Mouse (Mus musculus) cerebellum, adult 11 months (tissue): ENCODE results near the gene Zfp69.

Experiments used
- DNase-seq: peaks from one replicate; pipeline ENCODE4 v3.0.0; 2022

Zfp69 gene

DNA sequence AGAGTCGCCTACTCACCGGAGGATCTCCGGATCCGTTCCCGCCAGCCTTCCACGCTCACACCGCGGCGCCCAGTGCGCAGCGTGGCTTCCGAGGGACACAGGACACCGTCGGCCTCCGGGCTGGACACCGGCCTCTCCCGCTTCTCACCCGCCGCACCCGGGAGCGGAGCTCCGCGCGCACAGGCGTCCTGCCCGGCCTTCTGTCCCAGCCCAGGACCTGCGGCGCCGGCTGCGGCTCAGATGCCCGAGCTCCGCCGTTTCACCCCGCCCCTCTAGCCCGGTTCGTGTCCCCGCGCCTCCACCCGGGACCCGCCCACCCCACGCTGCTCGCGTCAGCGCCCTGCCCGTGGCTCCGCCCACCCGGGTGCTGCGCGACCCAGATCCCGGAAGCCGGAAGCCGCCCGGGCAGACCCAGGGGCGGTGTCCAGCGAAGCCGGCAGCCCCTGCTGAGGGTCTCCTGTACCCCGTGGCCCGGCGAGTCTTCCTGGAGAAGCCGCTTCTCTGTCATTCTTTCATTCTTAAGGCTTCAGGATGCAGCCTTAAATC is at the start of gene Zfp69:
Gene Zfp69 (minus strand): TSS at position 272 of the 546 bp plus-strand sequence.
- peak; percentile 86 for DNase-seq

GRCm38 (mm10) chr4:121001042-121001441 is 49.5 kb upstream of the Zfp69 start:
- no peak for DNase-seq

DNA sequence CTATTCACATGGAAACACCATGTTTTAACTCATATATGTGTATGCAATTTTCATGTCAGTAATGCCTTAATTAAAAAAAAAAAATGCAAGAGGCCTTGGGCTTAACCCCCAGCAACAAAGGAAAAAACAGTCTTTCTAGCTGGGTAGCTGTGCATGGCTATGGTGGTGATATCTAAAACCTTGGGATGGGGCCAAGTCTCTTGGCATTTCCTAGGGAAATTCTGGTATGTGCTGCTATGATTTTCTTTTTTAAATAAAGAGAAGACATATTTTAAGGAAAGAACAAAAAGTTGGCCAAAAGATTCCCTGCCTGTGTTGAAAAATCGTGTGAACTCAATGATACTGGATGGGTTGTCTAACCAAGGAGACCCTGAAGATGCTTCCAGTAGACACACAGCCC is 44.4 kb upstream of the Zfp69 start:
- DNase-seq = no peak

DNA sequence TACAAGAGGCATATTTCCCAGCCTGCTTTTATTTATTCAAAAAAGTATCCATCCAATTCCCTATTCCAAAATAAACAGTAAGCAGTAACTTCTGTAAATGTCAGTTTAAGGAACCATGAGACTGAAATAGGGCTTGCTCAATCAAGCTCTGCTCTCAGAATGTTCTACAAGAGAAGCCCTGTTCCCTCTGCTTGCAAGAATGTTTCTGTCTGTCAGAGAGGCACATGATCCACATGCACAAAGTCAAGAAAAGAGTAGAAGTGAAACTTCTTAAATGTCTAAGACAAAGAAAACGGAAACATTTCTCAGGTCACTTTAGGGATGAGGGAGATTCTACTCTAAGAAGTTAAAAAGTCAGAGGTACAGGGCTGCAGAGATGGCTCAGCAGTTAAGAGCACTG is 41.5 kb upstream of the Zfp69 start:
- DNase-seq = no peak

DNA sequence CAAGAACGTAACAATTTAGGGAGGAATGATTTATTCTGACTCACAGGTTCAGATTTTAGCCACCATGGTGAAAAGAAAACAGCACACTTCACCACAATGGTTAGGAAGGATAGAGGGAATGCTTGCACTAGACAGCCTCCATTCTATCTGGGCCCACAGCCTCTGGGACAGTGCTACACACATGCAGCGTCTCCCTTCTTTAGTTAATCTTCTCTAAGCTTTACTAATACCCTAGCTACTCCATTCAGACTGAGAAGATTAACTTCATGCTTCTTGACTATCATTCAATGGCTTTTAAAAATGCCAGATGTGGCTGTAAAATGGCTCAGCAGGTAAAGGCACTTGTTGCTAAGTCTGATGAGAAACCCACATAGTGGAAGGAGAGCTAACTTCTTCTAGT is 40.8 kb upstream of the Zfp69 start:
- no peak for DNase-seq

- DNase-seq = no peak
Measured at GRCm38 (mm10) chr4:120987319-120987718, 35.8 kb upstream of the Zfp69 start.

- peak; percentile 40 for DNase-seq
Measured at GRCm38 (mm10) chr4:120986446-120986845, 34.9 kb upstream of the Zfp69 start.

- no peak for DNase-seq
Measured at GRCm38 (mm10) chr4:120978221-120978620, 26.7 kb upstream of the Zfp69 start.

DNA sequence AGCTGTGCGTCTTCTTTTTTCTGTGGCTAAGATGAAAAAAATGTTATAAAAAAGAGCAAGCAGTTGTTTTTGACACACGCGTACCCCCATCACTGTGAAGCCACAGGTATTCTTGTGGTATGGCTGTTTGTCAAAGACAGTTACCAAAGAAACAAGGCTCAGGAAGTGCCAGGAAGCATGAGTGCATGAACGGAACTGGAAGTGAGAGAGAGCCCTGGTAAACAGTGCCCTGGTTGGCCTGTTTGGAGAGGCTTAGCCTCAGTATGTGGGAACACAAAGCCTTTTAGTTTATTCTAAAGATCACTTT is 23.9 kb upstream of the Zfp69 start:
- DNase-seq = no peak

DNA sequence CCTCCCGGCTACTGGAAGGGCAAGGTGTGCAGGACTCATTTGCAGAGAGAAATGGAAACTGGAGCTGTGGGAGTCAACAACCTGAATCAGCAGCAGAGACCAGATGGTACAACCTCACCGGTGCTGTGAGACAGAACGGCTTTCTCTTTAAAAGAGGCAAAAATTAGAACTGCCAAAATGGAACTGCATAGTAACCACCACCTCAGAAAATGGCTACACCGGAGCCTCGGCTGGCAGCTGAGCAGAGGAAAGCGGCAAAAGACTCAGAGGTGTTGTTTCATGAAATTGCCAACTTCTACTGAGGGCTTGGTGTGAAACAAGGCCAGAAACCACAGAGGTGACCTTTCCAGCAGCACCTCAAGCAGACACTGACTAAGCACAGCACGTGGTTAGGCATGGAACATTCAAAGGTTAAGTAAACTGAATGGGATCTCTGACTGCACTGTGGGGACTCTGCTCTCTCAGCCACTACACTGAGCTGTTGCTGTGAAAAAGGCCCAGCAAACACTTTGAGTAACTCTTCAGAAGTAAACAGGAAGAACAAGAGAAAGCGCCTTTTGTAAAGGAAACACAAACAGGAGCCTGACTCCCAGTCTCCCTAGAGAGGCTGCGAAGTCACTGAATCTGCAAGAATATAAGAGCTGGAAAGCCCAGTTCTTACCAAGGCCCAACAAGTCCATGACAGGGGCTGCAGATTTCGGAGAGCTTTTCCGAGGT is 23.4 kb upstream of the Zfp69 start:
- peak; percentile 34 for DNase-seq

- no peak for DNase-seq
Measured at GRCm38 (mm10) chr4:120971842-120972241, 20.3 kb upstream of the Zfp69 start.

- no peak for DNase-seq
Measured at GRCm38 (mm10) chr4:120969382-120970146, 18.1 kb upstream of the Zfp69 start.

- no peak for DNase-seq
Measured at GRCm38 (mm10) chr4:120968486-120968885, 17.0 kb upstream of the Zfp69 start.

DNA sequence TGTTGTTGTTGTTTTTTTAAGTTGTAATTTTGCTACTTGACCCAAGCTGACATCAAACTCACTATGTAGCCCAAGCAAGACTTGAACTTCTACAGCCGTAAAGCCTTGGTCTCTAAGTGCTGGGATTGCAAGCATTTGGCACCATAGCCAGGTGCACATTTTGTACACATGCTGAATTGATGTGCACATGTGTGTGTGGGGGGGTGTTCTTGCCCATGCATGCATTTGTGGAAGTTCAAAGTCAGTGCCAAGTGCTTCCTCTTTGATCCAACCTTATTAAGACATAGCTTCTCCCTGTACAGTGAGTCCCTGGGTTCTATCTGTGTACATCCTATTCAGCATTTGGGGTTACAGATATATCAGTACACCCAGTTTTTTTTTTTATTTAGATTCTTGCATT is 4.1 kb upstream of the Zfp69 start:
- no peak for DNase-seq

- no peak for DNase-seq
Measured at GRCm38 (mm10) chr4:120953667-120954066, 2.2 kb upstream of the Zfp69 start.

GRCm38 (mm10) chr4:120953038-120953437 is 1.5 kb upstream of the Zfp69 start:
- DNase-seq = no peak

DNA sequence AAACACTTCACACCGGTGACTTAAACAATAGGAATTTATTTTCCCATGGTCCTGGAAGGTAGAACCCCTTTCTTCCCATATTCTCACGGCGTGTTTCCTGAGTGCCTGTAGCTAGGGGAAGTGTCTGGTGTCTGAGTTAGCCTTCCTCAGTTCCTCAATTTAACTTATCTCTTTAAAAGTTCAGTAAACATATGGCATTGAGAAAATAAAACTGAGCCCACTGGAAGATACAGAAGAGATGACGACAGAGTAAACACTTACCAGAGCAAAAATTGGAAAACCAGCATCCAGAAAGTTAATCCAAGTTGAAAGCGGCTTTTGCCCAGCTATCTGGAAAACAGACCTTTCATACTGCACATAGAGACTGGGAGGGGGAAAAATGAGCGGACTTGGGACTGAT is 664 bp upstream of the Zfp69 start:
- no peak for DNase-seq

- DNase-seq = no peak
Measured at GRCm38 (mm10) chr4:120950763-120951427, 604 bp downstream of the Zfp69 start.

DNA sequence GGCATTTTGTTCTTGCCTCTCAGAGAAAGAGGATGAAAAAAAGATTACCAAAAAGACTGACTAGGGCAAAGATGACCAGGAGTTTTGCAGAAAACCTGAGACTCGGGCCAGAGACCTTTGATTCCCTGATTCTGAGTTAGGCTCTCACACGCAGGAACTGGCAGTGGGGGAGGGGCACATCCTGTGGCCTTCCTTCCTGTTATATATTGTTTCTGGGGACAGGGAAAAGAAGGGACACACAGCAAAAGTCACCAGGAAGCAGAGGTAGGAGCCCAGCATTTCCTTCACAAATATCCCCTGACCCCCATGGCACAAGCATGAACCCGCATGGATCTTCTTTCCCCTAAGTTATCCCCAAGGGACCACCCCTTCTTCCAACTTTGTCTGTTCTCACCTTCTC is 2.6 kb downstream of the Zfp69 start:
- no peak for DNase-seq

- DNase-seq = no peak
Measured at GRCm38 (mm10) chr4:120935006-120935405, 16.5 kb downstream of the Zfp69 start.

DNA sequence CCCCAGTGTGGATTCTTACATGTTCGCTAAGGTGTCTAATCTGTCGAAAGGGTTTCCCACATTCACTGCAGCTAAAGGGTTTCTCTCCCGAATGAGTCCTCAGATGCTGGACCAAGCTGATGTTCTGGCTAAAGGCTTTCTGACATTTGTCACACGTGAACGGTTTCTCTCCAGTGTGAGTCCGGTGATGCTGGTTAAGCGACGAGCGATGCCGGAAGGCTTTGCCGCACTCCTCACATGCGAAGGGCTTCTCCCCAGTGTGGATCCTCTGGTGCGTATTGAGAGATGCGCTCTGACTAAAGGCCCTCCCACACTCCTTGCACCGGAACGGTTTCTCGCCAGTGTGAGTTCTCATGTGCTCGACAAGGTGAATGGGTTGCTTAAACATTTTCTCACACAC is 20.8 kb downstream of the Zfp69 start:
- DNase-seq = no peak

DNA sequence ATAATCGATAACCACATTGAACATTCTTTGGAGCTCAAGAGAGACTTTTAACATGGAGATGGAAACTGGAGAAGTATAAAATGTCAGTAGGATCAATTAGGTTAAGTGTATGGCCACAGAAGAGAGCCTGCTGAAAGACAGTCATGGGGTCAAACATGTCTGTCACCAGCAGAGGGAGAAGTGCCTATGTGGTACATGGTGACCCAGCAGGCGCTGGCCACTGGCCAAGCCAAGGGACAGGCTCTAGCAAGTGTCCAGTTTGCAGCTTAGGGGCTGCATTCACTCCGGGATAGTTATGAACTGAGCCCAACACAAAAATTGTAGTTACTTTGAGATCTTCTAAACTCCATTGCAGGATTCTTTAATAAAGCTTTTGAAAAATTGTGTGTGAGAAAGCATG is 22.8 kb downstream of the Zfp69 start:
- DNase-seq = no peak

GRCm38 (mm10) chr4:120925386-120925785 is 26.1 kb downstream of the Zfp69 start:
- peak; percentile 27 for DNase-seq
